Mouse (Mus musculus) CH12.LX (cell line): ENCODE measurements around the gene Chmp5. TPM values are rescaled to one million over a fixed set of nuclear protein-coding genes. Genes with fewer than 3 reads are reported as not detected.

ENCODE experiments used
- DNase-seq: peaks from one replicate; pipeline ENCODE4 v3.0.0-alpha.2; 2013; ENCODE audit errors: extremely low read depth
- H3K27ac ChIP-seq: 2 replicates; pipeline ENCODE4 v1.5.1; 2012; ENCODE audit warnings: low read depth, mild to moderate bottlenecking, control low read depth, moderate library complexity; ENCODE audit not compliant: insufficient read depth
- H3K27me3 ChIP-seq: replicated peaks from 2 replicates; pipeline ENCODE3; 2012; ENCODE audit warnings: inconsistent platforms
- H3K36me3 ChIP-seq, 2 experiments: replicated peaks in 1 of 2; 2 replicates each; pipeline versions ENCODE3 to v1.6.1; 2012; ENCODE audit warnings: inconsistent platforms in 1 of 2, low read length in 1 of 2, mild to moderate bottlenecking in 1 of 2, mixed read lengths in 1 of 2, moderate library complexity in 1 of 2; ENCODE audit not compliant: control insufficient read depth in 1 of 2, insufficient read depth in 1 of 2
- H3K4me1 ChIP-seq, 2 experiments: 2 replicates each; pipeline ENCODE4 v1.6.1; 2012; ENCODE audit warnings: inconsistent platforms in 1 of 2, moderate library complexity in 1 of 2; ENCODE audit not compliant: insufficient read depth in 2 of 2, control insufficient read depth in 1 of 2
- H3K4me2 ChIP-seq: 2 replicates; pipeline ENCODE4 v1.6.1; 2012; ENCODE audit warnings: low read depth, mild to moderate bottlenecking, control low read depth; ENCODE audit not compliant: poor library complexity, insufficient read depth, severe bottlenecking
- H3K4me3 ChIP-seq, 3 experiments: fragments of 150-350 bp in 1 of 3; sonication (generic) in 1 of 3; replicated peaks in 1 of 3; 2 replicates each; pipeline versions ENCODE3 to v1.5.1; 2011 to 2012; ENCODE audit warnings: low read depth in 2 of 3, low read length in 2 of 3, mild to moderate bottlenecking in 2 of 3, moderate library complexity in 2 of 3, control low read depth in 1 of 3, improper control_type of control experiment in 1 of 3, inconsistent platforms in 1 of 3, mixed read lengths in 1 of 3; ENCODE audit not compliant: poor library complexity in 1 of 3
- H3K79me2 ChIP-seq: replicated peaks from 2 replicates; pipeline ENCODE4 v1.6.1; 2012; ENCODE audit warnings: mild to moderate bottlenecking, moderate library complexity; ENCODE audit not compliant: control insufficient read depth, poor library complexity, insufficient read depth, severe bottlenecking; ENCODE audit errors: extremely low read depth
- H3K9ac ChIP-seq: 2 replicates; pipeline ENCODE4 v1.6.1; 2012; ENCODE audit warnings: low read depth, mild to moderate bottlenecking, control low read depth, moderate library complexity; ENCODE audit not compliant: insufficient read depth
- H3K9me3 ChIP-seq: replicated peaks from 2 replicates; pipeline ENCODE3; 2012; ENCODE audit warnings: low read length, inconsistent platforms, mixed read lengths
- CHD1 ChIP-seq: IDR thresholded peaks from 2 replicates; pipeline ENCODE4 v1.6.1; 2012; ENCODE audit warnings: low read depth, low read length, improper control_type of control experiment, inconsistent platforms
- CHD2 ChIP-seq: IDR thresholded peaks from 2 replicates; pipeline ENCODE4 v1.6.1; 2011; ENCODE audit warnings: low read length, improper control_type of control experiment
- CTCF ChIP-seq, 2 experiments: IDR thresholded peaks in 1 of 2; conservative IDR thresholded peaks in 1 of 2; 2 replicates each; pipeline ENCODE4 v1.5.1; 2011 to 2012; ENCODE audit warnings: low read depth in 2 of 2, low read length in 2 of 2, improper control_type of control experiment in 1 of 2, inconsistent platforms in 1 of 2, mild to moderate bottlenecking in 1 of 2, moderate library complexity in 1 of 2
- ELF1 ChIP-seq: IDR thresholded peaks from 2 replicates; pipeline ENCODE4 v1.6.1; 2014; ENCODE audit warnings: low read depth, mild to moderate bottlenecking, inconsistent platforms, low read length, improper control_type of control experiment
- ETS1 ChIP-seq: conservative IDR thresholded peaks from 2 replicates; pipeline ENCODE4 v1.6.1; 2012; ENCODE audit warnings: low read depth, mild to moderate bottlenecking, inconsistent platforms, low read length, improper control_type of control experiment, moderate library complexity
- JUND ChIP-seq: conservative IDR thresholded peaks from 2 replicates; pipeline ENCODE4 v1.6.1; 2011; ENCODE audit warnings: low read depth, low read length, improper control_type of control experiment
- KAT2A ChIP-seq: IDR thresholded peaks from 2 replicates; pipeline ENCODE4 v1.6.1; 2012; ENCODE audit warnings: low read length, improper control_type of control experiment, inconsistent platforms; ENCODE audit not compliant: insufficient replicate concordance
- MAZ ChIP-seq: IDR thresholded peaks from 2 replicates; pipeline ENCODE4 v1.6.1; 2012; ENCODE audit warnings: low read depth, mild to moderate bottlenecking, inconsistent platforms, low read length, improper control_type of control experiment, moderate library complexity
- MXI1 ChIP-seq: IDR thresholded peaks from 2 replicates; pipeline ENCODE4 v1.6.1; 2011; ENCODE audit warnings: mild to moderate bottlenecking, low read depth, low read length, improper control_type of control experiment
- MYC ChIP-seq: IDR thresholded peaks from 2 replicates; pipeline ENCODE4 v1.6.1; 2011; ENCODE audit warnings: low read depth, mild to moderate bottlenecking, improper control_type of control experiment, low read length
- NELFE ChIP-seq: IDR thresholded peaks from 2 replicates; pipeline ENCODE4 v1.6.1; 2011; ENCODE audit warnings: low read depth, low read length, improper control_type of control experiment
- NRF1 ChIP-seq: IDR thresholded peaks from 2 replicates; pipeline ENCODE4 v1.6.1; 2014; ENCODE audit warnings: low read depth, mild to moderate bottlenecking, inconsistent platforms, low read length, improper control_type of control experiment, moderate library complexity
- POLR2A ChIP-seq: IDR thresholded peaks from 2 replicates; pipeline ENCODE4 v1.6.1; 2011; ENCODE audit warnings: low read depth, mild to moderate bottlenecking, improper control_type of control experiment, low read length
- POLR2AphosphoS2 ChIP-seq: IDR thresholded peaks from 2 replicates; pipeline ENCODE4 v1.6.1; 2011; ENCODE audit warnings: low read depth, low read length, improper control_type of control experiment
- RAD21 ChIP-seq: IDR thresholded peaks from 2 replicates; pipeline ENCODE4 v1.6.1; 2011; ENCODE audit warnings: low read depth, mild to moderate bottlenecking, low read length, improper control_type of control experiment, moderate library complexity
- SIN3A ChIP-seq: IDR thresholded peaks from 2 replicates; pipeline ENCODE4 v1.6.1; 2012; ENCODE audit warnings: low read length, improper control_type of control experiment, inconsistent platforms
- SMC3 ChIP-seq: IDR thresholded peaks from 2 replicates; pipeline ENCODE4 v1.6.1; 2011; ENCODE audit warnings: low read depth, low read length, improper control_type of control experiment
- TCF12 ChIP-seq: IDR thresholded peaks from 2 replicates; pipeline ENCODE4 v1.6.1; 2014; ENCODE audit warnings: low read depth, mild to moderate bottlenecking, inconsistent platforms, low read length, improper control_type of control experiment
- UBTF ChIP-seq: IDR thresholded peaks from 2 replicates; pipeline ENCODE4 v1.6.1; 2012; ENCODE audit warnings: low read depth, mild to moderate bottlenecking, inconsistent platforms, low read length, improper control_type of control experiment, moderate library complexity
- ZC3H11A ChIP-seq: IDR thresholded peaks from 2 replicates; pipeline ENCODE4 v1.6.1; 2012; ENCODE audit warnings: low read depth, mild to moderate bottlenecking, inconsistent platforms, low read length, improper control_type of control experiment
- ZKSCAN1 ChIP-seq: IDR thresholded peaks from 2 replicates; pipeline ENCODE4 v1.6.1; 2012; ENCODE audit warnings: low read depth, inconsistent platforms, low read length, improper control_type of control experiment, borderline replicate concordance
- ZMIZ1 ChIP-seq: IDR thresholded peaks from 2 replicates; pipeline ENCODE4 v1.6.1; 2012; ENCODE audit warnings: low read depth, mild to moderate bottlenecking, inconsistent platforms, low read length, improper control_type of control experiment
- dilution Hi-C: fragments of 300-500 bp; cut with MboI; formaldehyde crosslinking; loops from 2 replicates; pipeline ENCODE4 v1.14.3; 2020; ENCODE audit warnings: low sequenced_read_pairs; ENCODE audit not compliant: extremely low pct_unique_long_range_greater_than_20kb, extremely low pct_ligation_motif_present
- in situ Hi-C: fragments of 300-500 bp; cut with MboI; formaldehyde crosslinking; loops from 3 replicates; pipeline ENCODE4 v1.14.3; 2019; ENCODE audit warnings: low sequenced_read_pairs, low pct_ligation_motif_present, low pct_unique_long_range_greater_than_20kb, mixed read lengths
- polyA plus RNA-seq: library from polyadenylated mRNA; unstranded; fragments of >175 nt; gene quantifications from 2 replicates; pipeline ENCODE4 v1.2.1, GENCODE M21; 2012; ENCODE audit warnings: low read depth; ENCODE audit not compliant: insufficient read length
- total RNA-seq, 2 experiments: library from RNA; depleted of rRNA; stranded (reverse); fragments of 300-350 nt in 1 of 2; fragments of >200 nt in 1 of 2; gene quantifications; 2 replicates each; pipeline ENCODE4 v1.2.3; 2012 to 2014

Gene Chmp5
- total and polyA plus RNA-seq, 3 experiments, result 45.9 to 86.7 (median 53.0) TPM

DNA sequence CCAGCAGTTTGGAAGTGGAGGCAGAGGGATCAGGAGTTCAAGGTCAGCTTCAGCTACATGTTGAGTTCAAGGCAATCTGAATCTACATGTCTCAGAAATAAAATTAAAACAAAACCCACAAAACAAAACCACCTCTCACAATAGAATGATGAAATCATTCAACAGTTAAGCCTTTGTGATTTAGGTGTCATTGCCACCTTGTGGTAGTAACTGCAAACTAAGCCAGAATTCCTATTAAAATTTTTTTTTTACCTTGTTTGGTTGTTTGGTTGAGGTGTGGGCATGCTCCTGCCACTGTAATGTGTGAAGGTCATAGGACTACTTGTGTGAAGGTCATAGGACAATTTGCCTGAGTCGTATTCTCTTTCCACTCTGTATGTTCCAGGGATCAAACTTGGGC, 41.9 kb upstream of the Chmp5 start (continued):
- TF ChIP-seq NELFE (no peak), KAT2A (no peak), NRF1 (no peak), ETS1 (no peak), POLR2AphosphoS2 (no peak), RAD21 (peak; percentile 97), UBTF (no peak), MAZ (no peak), CHD2 (no peak), ZMIZ1 (no peak), ZC3H11A (peak; percentile 79)

DNA sequence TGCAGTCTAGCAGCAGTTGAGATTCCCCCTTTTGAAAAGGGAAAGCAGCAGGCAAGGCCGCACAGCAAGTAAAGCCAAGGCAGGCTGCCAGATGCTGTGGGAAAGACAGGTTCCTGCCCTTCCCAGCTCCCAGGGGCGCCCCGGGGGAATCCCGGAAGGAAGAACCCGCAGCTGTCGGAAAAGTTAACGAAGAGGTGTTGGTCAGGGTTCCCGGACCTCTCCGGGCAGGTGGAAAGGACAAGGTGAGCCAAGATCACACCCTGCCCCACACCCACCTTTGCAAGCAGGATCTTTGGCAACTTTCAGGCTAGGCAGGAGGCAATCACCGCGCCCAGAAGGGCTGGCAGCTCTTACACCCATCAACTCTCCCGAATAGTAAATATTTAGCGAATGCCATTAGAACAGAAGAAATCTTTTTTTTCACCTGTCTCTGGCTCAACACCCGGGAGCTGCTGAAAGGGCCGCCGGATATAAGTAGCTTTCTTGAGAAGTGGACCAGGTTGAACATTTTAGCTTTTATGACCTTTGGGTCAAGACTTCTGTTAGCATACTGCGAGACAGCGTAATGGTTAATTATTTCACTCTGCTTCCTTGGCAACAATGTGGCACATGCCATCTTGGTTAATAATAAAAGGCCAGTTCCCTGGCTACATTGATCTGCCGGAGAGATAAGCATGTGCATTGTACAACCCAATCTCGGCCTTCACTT, 39.8 kb upstream of the Chmp5 start:
- Histone ChIP-seq H3K9me3 (no peaks in the 10 kb centered on the region), H3K79me2 (no peaks in the 10 kb centered on the region), H3K27me3 (no peaks in the 10 kb centered on the region), H3K27ac (no peak overlapping the region), H3K9ac (no peak overlapping the region), H3K4me3 (no peak overlapping the region), H3K36me3 (no peaks in the 10 kb centered on the region), H3K4me2 (no peak overlapping the region), H3K4me1 (peaks cover 0 to 9% of the 10 kb centered on the region in 2 experiments; a peak in 2 of 4 replicates)
- in situ Hi-C loops (loop anchor here (5.0 kb wide), 1 partner anchor 136 kb away; no protein-coding TSS in a partner anchor), dilution Hi-C loops (no loop called here)
- TF ChIP-seq CHD1, result no peak
- no peak for TF ChIP-seq CTCF (conservative IDR thresholded peaks at IDR 0.05 in 1 of 2, IDR thresholded peaks at IDR 0.05 in 1 of 2; ENCODE audit: low read depth in 2 of 2, low read length in 2 of 2)
- TF ChIP-seq KAT2A, result no peak
- no peak for TF ChIP-seq SIN3A
- TF ChIP-seq ZMIZ1, result no peak
- TF ChIP-seq MXI1, result no peak
- DNase-seq, result no peak

DNA sequence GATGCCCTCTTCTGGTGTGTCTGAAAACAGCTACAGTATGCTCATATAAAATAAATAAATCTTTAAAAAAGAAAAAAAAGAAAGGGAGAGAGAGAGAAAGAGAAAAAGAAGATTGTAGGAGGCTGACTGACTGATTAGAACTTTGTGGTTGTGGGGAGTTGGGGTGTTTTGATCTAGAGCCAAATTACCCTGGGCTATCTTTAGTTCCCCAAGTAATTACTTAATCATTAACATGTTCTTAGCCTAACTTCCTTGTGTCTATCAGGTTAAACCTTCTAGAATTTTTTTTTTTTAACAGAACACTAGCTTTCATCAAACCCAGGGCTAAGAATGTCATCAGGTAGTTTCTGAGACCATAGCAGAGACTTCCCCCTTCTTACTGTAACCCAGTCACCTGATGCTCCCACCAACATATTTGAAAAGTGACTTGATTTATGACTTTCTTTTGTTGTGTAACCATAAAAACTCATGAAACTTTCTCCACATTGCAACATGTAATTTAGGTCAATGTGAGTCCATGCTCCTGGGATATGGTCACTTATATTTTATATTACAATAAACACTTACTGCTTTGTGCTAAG, 33.8 kb upstream of the Chmp5 start:
- in situ Hi-C loops (no loop called here), dilution Hi-C loops (no loop called here)
- H3K27me3 ChIP-seq, result no peaks in the 10 kb centered on the region

More for the DNA sequence above, 33.8 kb upstream of the Chmp5 start:
- Histone ChIP-seq H3K4me2 (no peak overlapping the region), H3K79me2 (no peaks in the 10 kb centered on the region), H3K9ac (no peak overlapping the region), H3K4me3 (no peak overlapping the region), H3K27ac (no peak overlapping the region), H3K36me3 (no peaks in the 10 kb centered on the region), H3K9me3 (peaks cover 3% of the 10 kb centered on the region), H3K4me1 (no peaks in the 10 kb centered on the region)
- TF ChIP-seq POLR2A (no peak), UBTF (no peak), TCF12 (no peak), ETS1 (no peak), ELF1 (no peak), ZC3H11A (no peak), ZKSCAN1 (no peak), SIN3A (no peak), JUND (no peak), ZMIZ1 (no peak), CTCF (conservative IDR thresholded peaks at IDR 0.05 in 1 of 2, IDR thresholded peaks at IDR 0.05 in 1 of 2; ENCODE audit: low read depth in 2 of 2, low read length in 2 of 2) (no peak), MYC (no peak), RAD21 (no peak), SMC3 (no peak)
- DNase-seq, result no peak
